In the genomic region with DNA sequence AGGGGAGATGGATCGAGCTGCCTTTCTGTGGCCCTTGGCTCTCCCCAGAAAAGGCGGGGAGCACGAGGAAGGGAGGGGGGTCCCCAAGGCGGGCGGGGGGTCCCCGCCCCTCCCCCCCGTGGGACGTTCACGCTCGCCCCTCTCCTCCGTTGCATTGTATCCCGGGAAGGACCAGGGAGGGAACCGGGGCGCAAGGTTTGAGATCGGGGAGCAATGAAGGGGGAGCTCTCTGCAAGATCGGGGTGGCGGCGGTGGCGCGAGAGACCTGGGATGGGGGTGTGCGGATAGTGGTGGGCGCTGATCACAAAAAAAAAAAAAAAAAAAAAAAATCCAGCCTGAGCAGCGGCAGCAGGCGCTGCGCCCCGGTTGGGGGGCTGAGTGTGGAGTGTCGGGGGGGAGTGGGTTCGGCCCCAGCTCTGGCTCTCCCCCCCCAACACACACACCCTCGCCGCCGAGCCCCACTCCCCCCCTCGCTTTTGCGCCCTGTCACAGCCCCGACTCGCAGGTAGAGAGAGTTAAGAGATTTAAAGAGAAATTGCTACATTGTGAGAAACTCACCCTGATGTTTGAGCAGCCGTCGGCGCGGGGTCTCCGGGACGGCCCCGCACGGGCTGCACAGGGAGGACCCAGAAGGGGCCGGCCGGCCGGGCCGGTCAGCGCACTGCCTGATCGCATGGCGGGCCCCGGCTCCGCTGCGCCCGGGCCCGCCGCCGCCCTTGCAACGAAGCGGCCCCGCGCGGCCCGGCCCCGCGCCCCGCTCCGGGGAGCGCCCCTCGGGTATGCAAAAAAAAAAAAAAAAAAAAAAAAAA, we compare ENCODE assay signal across 1 mouse cellular context.
TF ChIP-seq lines count a peak whose summit lies in the region.

Gene Bicra, minus strand, starts transcription at position 584 of the 809 bp plus-strand sequence.

TF ChIP-seq in MEL, 35 proteins besides CTCF, POLR2A, EP300 and RAD21 (continued from another document):
- 0 out of 2 replicates have a peak, but pooled peaks have one; percentile 31 for TF ChIP-seq UBTF (IDR thresholded peaks at IDR 0.05; ENCODE audit: borderline replicate concordance, insufficient read depth, low read depth, low read length)
